In genomic region chr3:83710995-83711541, GRCm38 (mm10) we compare ENCODE assay signal across 24 mouse cellular contexts. TPM values are rescaled to one million over a fixed set of nuclear protein-coding genes. Genes with fewer than 3 reads are reported as not detected.
DNase-seq lines count a peak whose midpoint lies in the region; ATAC-seq lines count a peak whose summit lies in the region.
"Had no signal": no experiment of that assay in that cellular context is flagged by ENCODE, and none has a peak within 500 bp of the region (broad histone marks: within the 10 kb centered on the region; RNA-seq: fewer than 3 reads in every experiment).

No protein-coding gene starts in this region.

- H3K36me3 ChIP-seq in heart, embryonic 10.5 days, result no peaks in the 10 kb centered on the region
- no peaks in the 10 kb centered on the region for H3K36me3 ChIP-seq in lung, embryonic 16.5 days (ENCODE audit: control insufficient read depth, insufficient read depth, low read length)
- H3K36me3 ChIP-seq in embryonic facial prominence, embryonic 11.5 days (replicated peaks; ENCODE audit: control insufficient read depth, insufficient read depth, low read depth, low read length), result no peaks in the 10 kb centered on the region
- no peaks in the 10 kb centered on the region for H3K36me3 ChIP-seq in limb, embryonic 10.5 days
- H3K36me3 ChIP-seq: heart, embryonic 15.5 days; liver, embryonic 15.5 days; midbrain, embryonic 13.5 days; stomach, embryonic 15.5 days had no signal

- H3K27ac ChIP-seq in heart, embryonic 10.5 days, result peak overlapping the region; percentile 69
- peak overlapping the region; percentile 27; the same call in 1 of the 2 replicates for H3K27ac ChIP-seq in lung, embryonic 16.5 days (ENCODE audit: low read length)
- no peak overlapping the region for H3K27ac ChIP-seq in embryonic facial prominence, embryonic 11.5 days (replicated peaks; ENCODE audit: low read depth, low read length)
- H3K27ac ChIP-seq in limb, embryonic 10.5 days, result peak overlapping the region; percentile 50
- H3K27ac ChIP-seq: heart, embryonic 15.5 days; hindbrain, embryonic 14.5 days; liver, embryonic 15.5 days; macrophage; midbrain, embryonic 13.5 days; stomach, embryonic 15.5 days had no signal

- H3K27me3 ChIP-seq in heart, embryonic 10.5 days (ENCODE audit: insufficient read depth, poor library complexity, severe bottlenecking), result no peaks in the 10 kb centered on the region
- no peaks in the 10 kb centered on the region for H3K27me3 ChIP-seq in lung, embryonic 16.5 days (ENCODE audit: control insufficient read depth, insufficient read depth, low read depth, low read length)
- no peaks in the 10 kb centered on the region for H3K27me3 ChIP-seq in embryonic facial prominence, embryonic 11.5 days (ENCODE audit: control insufficient read depth, insufficient read depth, low read length)
- H3K27me3 ChIP-seq in limb, embryonic 10.5 days (ENCODE audit: low read depth, poor library complexity, severe bottlenecking), result no peaks in the 10 kb centered on the region
- H3K27me3 ChIP-seq: heart, embryonic 15.5 days; liver, embryonic 15.5 days; midbrain, embryonic 13.5 days; stomach, embryonic 15.5 days had no signal

- peak overlapping the region; percentile 28 for H3K9ac ChIP-seq in lung, embryonic 16.5 days (ENCODE audit: low read length)
- H3K9ac ChIP-seq in embryonic facial prominence, embryonic 11.5 days (replicated peaks; ENCODE audit: low read length), result no peak overlapping the region
- H3K9ac ChIP-seq: heart, embryonic 15.5 days; hindbrain, embryonic 14.5 days; liver, embryonic 15.5 days; midbrain, embryonic 13.5 days; stomach, embryonic 15.5 days had no signal

- peaks cover 11% of the 10 kb centered on the region; the same call in 1 of the 2 replicates for H3K4me1 ChIP-seq in heart, embryonic 10.5 days
- peaks cover 31% of the 10 kb centered on the region for H3K4me1 ChIP-seq in lung, embryonic 16.5 days (replicated peaks; ENCODE audit: control insufficient read depth, insufficient read depth, low read length)
- H3K4me1 ChIP-seq in embryonic facial prominence, embryonic 11.5 days (ENCODE audit: control insufficient read depth, insufficient read depth, low read length), result no peaks in the 10 kb centered on the region
- H3K4me1 ChIP-seq in limb, embryonic 10.5 days, result peaks cover 40% of the 10 kb centered on the region
- H3K4me1 ChIP-seq: liver, embryonic 15.5 days; midbrain, embryonic 13.5 days had no signal

- no peak overlapping the region for H3K4me2 ChIP-seq in lung, embryonic 16.5 days (ENCODE audit: low read depth, low read length)
- no peak overlapping the region for H3K4me2 ChIP-seq in embryonic facial prominence, embryonic 11.5 days (ENCODE audit: low read depth, low read length)
- H3K4me2 ChIP-seq: heart, embryonic 15.5 days; hindbrain, embryonic 14.5 days; liver, embryonic 15.5 days; midbrain, embryonic 13.5 days; stomach, embryonic 15.5 days had no signal

- DNase-seq in heart, embryonic 10.5 days (ENCODE audit: low spot score), result no peak
- no peak for DNase-seq in heart, postnatal 10 days
- no peak for DNase-seq in lung, postnatal 10 days
- DNase-seq in embryonic facial prominence, embryonic 11.5 days (ENCODE audit: low spot score), result peak; percentile 69
- no peak for DNase-seq in limb, embryonic 10.5 days (ENCODE audit: low spot score)
- no peak for DNase-seq in cerebellum, postnatal 14 days
- no peak for DNase-seq in adipocyte (ENCODE audit: low spot score)
- DNase-seq: adrenal gland, postnatal 14 days; B cell, adult 2 months; cerebellum, adult 8-10 months; gastrocnemius, postnatal 10 days; layer of hippocampus, postnatal 36 days; right cerebral cortex, adult 18-20 months; spleen, adult 18-20 months; thymus, postnatal 25 days had no signal

- ATAC-seq in lung, embryonic 16.5 days (ENCODE audit: low read depth), result peak; percentile 43; the same call in 1 of the 2 replicates
- peak; percentile 81; the same call in 1 of the 2 replicates for ATAC-seq in embryonic facial prominence, embryonic 11.5 days (replicated peaks; ENCODE audit: insufficient number of reproducible peaks, low FRiP score, low TSS enrichment, low read depth)
- ATAC-seq: intestine, postnatal 0 days; midbrain, embryonic 13.5 days had no signal

- H3K9me3 ChIP-seq in heart, embryonic 10.5 days, result no peaks in the 10 kb centered on the region
- H3K9me3 ChIP-seq in lung, embryonic 16.5 days (ENCODE audit: control insufficient read depth, low read length), result no peaks in the 10 kb centered on the region
- H3K9me3 ChIP-seq in embryonic facial prominence, embryonic 11.5 days (replicated peaks; ENCODE audit: control insufficient read depth, low read length), result no peaks in the 10 kb centered on the region
- no peaks in the 10 kb centered on the region for H3K9me3 ChIP-seq in limb, embryonic 10.5 days (replicated peaks)
- H3K9me3 ChIP-seq: heart, embryonic 15.5 days; liver, embryonic 15.5 days; midbrain, embryonic 13.5 days; stomach, embryonic 15.5 days had no signal

- intact Hi-C loops in heart, postnatal 10 days (cut with DNase I), result no loop called here

- H3K4me3 ChIP-seq in heart, embryonic 10.5 days, result no peak overlapping the region
- H3K4me3 ChIP-seq in lung, embryonic 16.5 days (ENCODE audit: low read length), result no peak overlapping the region
- H3K4me3 ChIP-seq in embryonic facial prominence, embryonic 11.5 days (ENCODE audit: low read depth, low read length), result no peak overlapping the region
- H3K4me3 ChIP-seq in limb, embryonic 10.5 days, result no peak overlapping the region
- H3K4me3 ChIP-seq: heart, embryonic 15.5 days; liver, embryonic 15.5 days; midbrain, embryonic 13.5 days; stomach, embryonic 15.5 days had no signal

- WGBS in heart, embryonic 10.5 days, result 46% methylated on average over 10 of the region's 10 CpGs
- WGBS in lung, embryonic 16.5 days, result 24% methylated on average over 10 of the region's 10 CpGs
- WGBS in embryonic facial prominence, embryonic 11.5 days, result 25% methylated on average over 10 of the region's 10 CpGs
- 42% methylated on average over 10 of the region's 10 CpGs for WGBS in limb, embryonic 10.5 days

RNA-seq across cellular contexts. Expression of gene Sfrp2, which starts 55.1 kb away (rescaled TPM):
- polyA plus RNA-seq in heart, embryonic 10.5 days (2016; fragmentation: Nextera tagmentation; extraction: Ambion mirVana), result 6.9 and 27.2 TPM in 2 replicates
- 10 to 100 TPM; 30.0 to 31.8 TPM for total RNA-seq in heart, postnatal 10 days (2021)
- polyA plus RNA-seq in lung, embryonic 16.5 days (2015; fragmentation: Nextera tagmentation; extraction: Ambion mirVana), result 76.7 and 83.2 TPM in 2 replicates
- polyA plus RNA-seq in embryonic facial prominence, embryonic 11.5 days (2014; fragmentation: Nextera tagmentation; extraction: Ambion mirVana), result 160 and 212 TPM in 2 replicates
- polyA plus RNA-seq in limb, embryonic 10.5 days (2016; fragmentation: Nextera tagmentation; extraction: Ambion mirVana), result 63.6 and 92.5 TPM in 2 replicates
- total RNA-seq: neutrophil, adult 5-6 weeks had no signal
- polyA plus RNA-seq: macrophage had no signal
